Mouse (Mus musculus) effector memory CD4-positive, alpha-beta T cell, adult 5 months (primary cell): ENCODE data around the gene Ndufa9. TPM values are rescaled to one million over a fixed set of nuclear protein-coding genes. Genes with fewer than 3 reads are reported as not detected.

ENCODE experiments used
- polyA plus RNA-seq: library from polyadenylated mRNA; unstranded; fragments of 100-300 nt; shearing (Covaris generic); gene quantifications from one replicate; pipeline ENCODE4 v1.2.1, GENCODE M21; 2017

The Ndufa9 gene
- 88.1 TPM for polyA plus RNA-seq

DNA sequence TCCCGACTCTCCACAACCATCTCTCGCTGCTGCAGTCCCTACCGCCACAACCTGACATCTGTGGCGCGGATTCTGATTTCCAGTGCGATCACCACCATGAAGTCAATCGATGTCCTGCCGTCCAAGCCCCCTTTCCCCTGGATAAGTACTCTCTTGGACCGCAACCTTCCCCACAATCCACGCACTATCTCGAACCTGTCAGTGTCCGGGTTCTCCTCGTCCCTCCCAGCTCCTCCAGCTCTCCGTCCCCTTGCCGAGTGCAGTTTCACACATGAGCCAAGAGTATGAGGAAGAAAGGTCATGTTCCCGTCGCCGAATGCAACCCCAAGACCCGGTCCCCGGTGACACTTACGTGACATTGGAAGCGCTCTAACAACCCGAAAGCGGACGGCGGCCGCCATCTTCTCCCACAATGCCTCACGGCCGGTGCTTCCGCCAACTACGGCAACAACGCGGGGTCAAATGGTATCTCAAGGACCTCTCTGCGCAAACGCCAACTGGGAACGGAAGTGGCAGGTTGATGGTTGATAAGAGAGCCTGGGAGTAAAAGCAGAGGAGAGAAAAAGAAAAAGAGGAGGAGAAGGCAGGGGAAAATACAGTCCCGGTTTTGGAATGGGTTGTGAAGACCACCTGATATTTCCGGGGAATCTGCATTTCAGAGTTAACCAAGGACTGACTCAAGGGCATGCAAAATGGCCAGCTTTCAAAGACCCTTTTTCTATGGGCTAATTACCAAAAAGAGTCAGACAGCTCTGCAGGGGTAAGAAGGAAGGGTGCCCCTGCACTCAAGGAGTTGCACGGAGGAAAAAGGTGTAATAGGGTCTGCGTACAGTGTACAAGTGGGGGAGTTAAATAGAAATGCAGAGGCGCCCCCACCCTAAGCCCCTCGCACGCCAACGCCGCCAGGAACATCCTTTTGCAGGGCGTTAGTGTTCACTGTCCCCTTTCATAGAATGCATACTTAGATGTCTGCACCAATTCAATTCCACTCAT lies at the start of gene Ndufa9:
Gene Ndufa9, minus strand, starts transcription at position 425 of the 993 bp plus-strand sequence.

DNA sequence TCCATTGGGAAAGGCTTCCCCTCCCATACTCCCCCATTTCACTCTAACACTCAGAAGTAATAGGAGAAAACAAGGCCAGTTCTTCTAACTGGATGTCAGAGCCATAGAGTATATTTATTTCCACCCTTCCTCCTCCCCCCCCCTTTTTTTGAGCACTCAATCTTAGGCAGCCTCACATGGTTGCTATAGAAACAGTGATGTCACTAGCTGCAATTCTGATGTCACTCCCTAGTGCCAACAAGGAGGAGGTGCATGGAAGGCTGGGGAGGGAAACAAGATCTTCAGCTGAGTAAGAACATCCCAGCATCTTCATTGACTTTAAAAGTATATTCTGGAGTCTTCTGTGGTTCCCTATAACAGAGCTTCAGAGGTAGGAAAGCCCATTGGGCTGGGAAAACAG lies 3.9 kb upstream of the Ndufa9 start, which contains the start of gene Akap3:
Gene Akap3, plus strand, starts transcription at position 218 of the 400 bp plus-strand sequence.

Other genes starting within 250 kb of the Ndufa9 start
- not detected for gene Kcna1, start 202.8 kb downstream of the Ndufa9 start, polyA plus RNA-seq
- not detected for gene Kcna6, start 108.5 kb downstream of the Ndufa9 start, polyA plus RNA-seq
- not detected for gene Akap3, start 4.0 kb upstream of the Ndufa9 start, polyA plus RNA-seq
- not detected for gene Dyrk4, start 72.7 kb upstream of the Ndufa9 start, polyA plus RNA-seq
- gene Rad51ap1, start 90.5 kb upstream of the Ndufa9 start, polyA plus RNA-seq = 1.6 TPM
- gene D6Wsu163e, start 90.8 kb upstream of the Ndufa9 start, polyA plus RNA-seq = 6.9 TPM
- not detected for gene Fgf6, start 166.4 kb upstream of the Ndufa9 start, polyA plus RNA-seq
- gene Fgf23, start 223.8 kb upstream of the Ndufa9 start, polyA plus RNA-seq = not detected